Mouse (Mus musculus) B cell, adult 2 months (primary cell): ENCODE measurements around the gene Rad51b.

Experiments used
- DNase-seq, 2 experiments: peaks; one replicate each; pipeline ENCODE4 v3.0.0; 2022

The Rad51b gene

DNA sequence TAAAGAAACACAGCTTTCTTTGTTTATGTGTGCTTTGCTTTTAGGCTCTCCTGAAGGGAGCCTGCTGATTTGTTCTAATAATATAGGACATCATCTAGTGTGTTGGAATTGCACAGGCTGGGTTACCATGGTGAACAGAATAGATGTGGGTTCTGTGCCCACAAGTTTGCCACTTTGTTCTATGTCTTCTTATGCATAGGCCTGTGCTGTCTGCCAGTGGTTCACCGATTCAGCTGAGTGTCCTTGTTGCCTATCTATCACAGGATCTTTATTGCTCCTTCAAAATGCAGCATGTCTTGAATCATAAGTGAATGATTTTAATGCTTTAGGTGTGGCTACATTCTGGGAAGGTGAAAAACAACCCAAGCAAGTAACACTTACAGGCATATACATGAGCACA is 201.2 kb downstream of the Rad51b start:
- DNase-seq, result no peak

DNA sequence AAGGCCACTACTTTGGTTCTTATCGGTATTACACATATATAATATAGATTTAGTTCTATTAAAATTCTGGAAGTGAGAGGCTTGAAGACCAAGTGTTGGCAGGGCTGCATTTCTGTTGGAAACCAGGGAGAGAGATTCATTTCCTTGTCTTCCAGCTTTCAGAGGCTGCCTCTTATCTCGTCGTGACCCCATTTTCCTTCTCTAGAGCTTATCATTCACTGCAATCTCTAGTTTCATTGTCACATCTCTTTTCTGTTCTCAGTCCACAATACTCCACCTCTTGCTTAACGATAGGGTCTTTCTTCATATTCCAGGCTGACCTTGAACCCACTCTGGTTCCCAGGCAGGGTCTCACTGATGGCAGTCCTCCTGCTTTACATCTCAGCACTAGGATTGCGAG is 202.7 kb downstream of the Rad51b start:
- DNase-seq, result no peak

- no peak for DNase-seq
These were observed 204.8 kb downstream of the Rad51b start for GRCm38 (mm10) chr12:79501877-79502276.

DNA sequence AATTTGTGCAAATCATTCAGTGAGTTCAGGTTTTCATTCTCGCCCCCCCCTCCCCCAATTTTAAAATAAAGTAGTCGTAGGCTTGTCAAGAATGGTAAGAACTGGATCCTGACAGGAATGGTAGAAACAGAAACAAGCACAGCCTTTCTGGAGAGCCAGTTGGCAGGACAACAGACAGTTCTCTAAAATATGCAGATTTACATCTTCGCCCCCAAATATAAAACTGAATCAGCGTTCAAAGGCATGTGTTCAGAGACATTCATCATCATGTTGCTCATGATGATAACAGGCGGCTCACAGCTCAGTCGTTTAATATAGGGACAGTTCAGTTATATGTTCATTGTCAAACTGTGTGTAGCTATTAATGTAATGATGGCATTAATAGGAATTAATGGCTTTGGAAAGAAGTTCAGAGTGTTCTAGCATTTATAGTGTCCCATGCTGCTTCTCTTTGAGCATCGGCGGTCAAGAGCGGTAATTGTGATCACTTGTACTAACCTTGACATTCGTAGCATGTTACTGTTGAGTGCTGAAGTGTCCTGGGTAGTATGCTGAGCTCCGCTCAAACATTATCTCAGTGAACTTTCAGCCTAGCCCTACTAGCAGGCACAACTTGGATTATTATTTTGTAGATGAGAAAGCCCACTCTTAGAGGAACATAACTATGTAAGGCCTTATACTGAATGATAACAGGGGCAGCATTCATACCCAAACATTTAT is 205.9 kb downstream of the Rad51b start:
- DNase-seq, result no peak

- no peak for DNase-seq
These were observed 206.8 kb downstream of the Rad51b start for GRCm38 (mm10) chr12:79503582-79504515.

- DNase-seq, result no peak
These were observed 207.6 kb downstream of the Rad51b start for GRCm38 (mm10) chr12:79504641-79505040.

GRCm38 (mm10) chr12:79506421-79506820 is 209.3 kb downstream of the Rad51b start:
- DNase-seq, result no peak

GRCm38 (mm10) chr12:79507141-79507681 is 210.1 kb downstream of the Rad51b start:
- DNase-seq, result no peak

DNA sequence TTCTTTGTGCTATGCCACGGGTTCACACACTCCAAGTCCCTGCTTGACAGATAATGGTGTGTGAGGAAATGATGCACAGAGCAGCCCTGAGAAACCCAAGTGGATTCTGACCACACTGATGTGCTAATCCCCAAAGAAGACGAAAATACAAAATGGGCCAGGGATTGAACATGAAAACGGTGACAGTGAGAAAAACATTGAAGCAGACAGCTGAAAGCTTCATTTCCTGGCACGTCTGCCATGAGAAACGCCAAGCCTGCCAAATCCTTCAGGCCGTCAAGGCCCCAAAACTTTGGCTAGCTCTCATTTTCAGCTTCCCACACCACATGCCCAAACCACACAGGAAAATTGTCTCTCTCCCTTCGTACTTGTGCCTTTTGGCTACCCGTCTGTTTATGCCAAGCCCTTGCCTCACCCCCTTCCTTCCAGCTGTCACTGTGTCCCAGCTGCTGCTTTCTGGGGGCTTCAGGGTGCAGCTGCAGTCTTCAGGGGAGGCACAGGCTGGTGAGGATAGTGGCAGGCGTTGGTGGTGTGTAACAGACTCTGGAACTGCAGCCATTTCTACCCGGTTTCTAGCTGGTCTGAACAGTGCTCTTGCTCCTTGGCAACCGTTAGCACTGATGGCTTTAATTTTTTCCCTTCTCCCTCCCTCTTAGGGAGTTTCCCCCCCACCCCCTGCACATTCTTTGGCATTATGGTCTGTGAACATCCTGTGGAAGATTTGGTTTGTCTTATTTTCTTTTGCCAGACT is 214.5 kb downstream of the Rad51b start:
- DNase-seq, result no peak

- no peak for DNase-seq
These were observed 215.3 kb downstream of the Rad51b start for GRCm38 (mm10) chr12:79512205-79512886.

DNA sequence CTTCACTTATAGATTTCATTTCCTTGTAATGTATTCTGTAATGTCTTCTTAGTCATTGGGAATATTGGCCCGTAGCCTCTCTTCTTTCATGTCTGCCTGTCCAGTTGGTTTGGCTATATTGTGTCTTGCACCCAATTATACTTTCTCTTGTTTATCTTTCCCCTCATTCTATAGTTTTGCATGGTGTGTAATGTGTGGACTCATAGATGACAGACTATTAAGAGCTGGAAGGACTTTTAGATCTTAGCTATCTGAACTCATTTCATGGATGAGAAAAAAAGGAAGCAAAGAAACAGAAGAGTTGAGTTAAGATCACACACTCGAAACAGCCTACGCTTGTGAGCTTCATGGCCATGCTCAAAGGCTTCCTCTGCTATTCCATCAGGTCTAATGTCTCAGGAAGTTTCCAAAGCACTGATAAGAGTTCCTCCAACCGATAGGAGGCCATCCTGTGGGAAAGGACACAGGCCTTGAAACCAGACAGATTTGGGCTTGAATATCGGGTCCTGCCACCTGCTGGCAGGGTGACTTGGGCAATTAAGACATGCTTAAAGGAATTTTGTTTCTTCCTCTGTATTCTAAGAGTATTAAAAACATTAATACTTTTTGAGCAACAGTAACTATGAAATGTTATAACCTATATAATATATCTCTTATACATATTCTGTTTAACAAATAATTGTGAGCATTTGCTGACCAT is 216.1 kb downstream of the Rad51b start:
- no peak for DNase-seq

DNA sequence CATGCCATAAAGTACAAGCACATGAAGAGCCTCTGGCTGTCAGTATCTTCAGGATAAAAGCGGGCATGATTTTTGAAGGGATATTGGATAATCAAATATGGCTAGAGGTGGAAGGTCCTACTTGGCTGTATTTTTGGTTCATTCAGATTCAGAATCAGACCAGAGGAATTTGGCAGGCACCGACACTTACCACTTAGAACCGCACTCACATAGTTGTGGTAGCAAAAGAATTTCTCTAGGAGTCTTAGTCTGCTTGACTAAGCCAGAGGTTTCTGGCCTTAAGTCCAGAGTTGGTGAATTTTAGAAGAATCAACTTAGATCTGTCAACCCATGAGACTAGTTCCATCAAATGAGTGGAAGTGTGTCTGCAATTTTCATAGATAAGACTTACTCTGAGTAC is 217.6 kb downstream of the Rad51b start:
- no peak for DNase-seq

DNA sequence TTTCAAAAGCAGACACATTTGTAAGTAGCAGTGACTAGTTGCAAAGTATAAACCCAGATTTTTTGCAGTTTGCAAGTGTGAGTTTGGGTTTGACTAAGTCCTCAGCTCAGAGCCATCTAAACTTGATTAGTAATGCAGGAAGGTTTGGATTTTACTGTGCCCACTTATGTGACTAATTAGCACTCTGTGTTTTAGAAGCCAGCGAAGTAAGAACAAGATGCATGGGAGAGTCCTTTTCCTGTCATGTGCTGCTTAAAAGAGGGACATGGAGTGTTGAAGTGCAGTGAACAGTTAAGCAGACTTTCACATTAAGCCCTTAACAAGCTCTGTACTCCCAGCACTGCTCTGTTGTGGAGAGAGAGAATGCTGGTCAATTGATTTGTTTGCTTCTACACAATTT is 225.3 kb downstream of the Rad51b start:
- DNase-seq, result no peak

GRCm38 (mm10) chr12:79524941-79525871 is 228.1 kb downstream of the Rad51b start:
- no peak for DNase-seq

GRCm38 (mm10) chr12:79525872-79526271 is 228.8 kb downstream of the Rad51b start:
- DNase-seq, result no peak

DNA sequence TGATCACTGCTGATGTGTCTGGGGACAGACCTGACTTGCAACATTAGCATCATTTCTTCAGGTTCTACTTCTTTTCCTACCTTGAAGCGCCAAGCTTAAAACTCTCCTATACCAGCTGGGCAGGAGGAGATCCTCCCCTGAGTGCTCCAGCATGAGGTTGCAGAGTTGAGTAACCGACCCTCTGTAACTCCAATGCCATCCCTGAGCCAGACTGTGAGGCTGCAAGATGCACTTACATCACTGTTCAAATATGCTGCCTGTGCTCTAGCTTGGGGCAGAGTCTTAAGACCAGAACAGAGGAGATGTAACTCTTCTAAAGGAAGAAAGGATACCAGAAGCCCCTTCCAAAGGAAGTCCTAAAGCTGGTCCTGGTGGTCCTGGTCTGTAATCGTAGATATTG is 230.1 kb downstream of the Rad51b start:
- no peak for DNase-seq

- DNase-seq, result no peak
These were observed 233.3 kb downstream of the Rad51b start for GRCm38 (mm10) chr12:79530275-79530902.

DNA sequence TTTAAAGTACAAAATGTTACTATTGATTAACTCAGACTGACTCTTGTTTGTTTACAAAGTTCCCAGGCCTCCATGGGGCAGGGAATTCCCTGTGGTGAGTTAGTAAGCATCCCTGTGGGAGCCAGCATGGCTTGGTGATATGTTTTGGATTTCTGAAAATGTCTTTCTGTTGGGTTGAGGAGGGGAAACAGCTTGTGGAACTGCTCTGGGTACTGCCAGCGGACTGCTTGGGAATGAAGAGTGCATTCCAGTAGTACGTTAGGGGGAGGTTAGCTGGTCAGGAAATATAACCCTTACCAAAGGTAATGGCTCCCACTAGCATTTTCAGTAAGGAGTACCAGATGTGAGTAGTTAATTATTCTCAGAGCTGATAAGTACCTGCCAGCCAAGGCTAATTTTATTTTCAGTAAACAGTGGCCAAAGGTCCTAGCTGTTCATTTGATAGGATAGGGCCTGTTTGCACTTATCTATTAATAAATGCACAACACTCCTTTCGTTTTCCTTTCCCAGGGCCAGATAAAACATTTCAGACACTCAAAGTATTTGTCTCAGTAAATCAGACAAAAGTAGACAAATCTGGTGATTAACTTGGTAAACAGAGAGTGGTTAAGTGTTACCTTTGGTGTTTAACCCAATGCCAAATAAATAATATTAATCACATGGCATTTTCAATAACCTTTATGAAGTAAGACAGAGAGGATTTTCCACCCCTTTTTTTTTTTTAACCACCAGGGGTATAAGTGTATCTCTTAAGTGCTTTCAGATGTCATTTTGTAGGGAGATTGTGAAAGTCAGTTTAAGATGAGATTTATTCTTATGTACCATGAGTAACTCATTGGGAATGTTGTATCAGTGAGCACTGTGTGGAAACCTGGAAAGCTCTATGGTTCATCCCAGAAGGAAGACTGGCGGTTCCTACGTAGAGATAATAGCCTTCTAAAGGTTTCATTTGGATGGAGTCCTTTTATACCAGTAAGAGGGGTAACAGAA is 235.0 kb downstream of the Rad51b start:
- DNase-seq, result no peak

- DNase-seq, result no peak
These were observed 237.7 kb downstream of the Rad51b start for GRCm38 (mm10) chr12:79534778-79535177.
